Mouse (Mus musculus): ENCODE measurements around the gene Ralgapa2. TPM values are rescaled to one million over a fixed set of nuclear protein-coding genes. Genes with fewer than 3 reads are reported as not detected.

Gene Ralgapa2
- polyA plus RNA-seq, 1 experiment from 2014 or later: 8.6 TPM

DNA sequence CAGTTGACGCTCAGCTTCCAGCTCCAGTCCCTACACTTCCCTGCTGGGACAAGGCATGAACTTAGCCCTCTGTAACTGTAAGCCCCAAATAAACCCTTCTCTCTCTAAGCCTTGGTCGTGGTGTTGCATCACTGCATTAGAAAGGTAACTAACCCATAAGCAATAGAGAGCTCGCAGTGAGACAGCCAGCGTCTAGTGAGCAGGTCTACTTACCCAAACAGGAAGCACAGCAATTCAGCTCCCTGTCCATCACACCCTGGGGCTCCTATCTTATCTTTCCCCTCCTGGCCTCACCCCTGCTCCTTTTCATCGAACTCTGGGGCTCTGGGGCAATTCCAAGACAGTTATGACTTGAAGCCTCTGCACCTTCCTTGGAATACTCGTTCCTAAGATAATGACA is 13.8 kb downstream of the Ralgapa2 start:
- H3K4me3 ChIP-seq (replicated peaks): no peak overlapping the region
- no peaks in the 10 kb centered on the region for H3K36me3 ChIP-seq
- no peak for ATAC-seq (ENCODE audit: insufficient number of reproducible peaks, insufficient read depth, low FRiP score, low TSS enrichment, low read depth)
- no peaks in the 10 kb centered on the region for H3K27me3 ChIP-seq
- no peak overlapping the region for H3K9ac ChIP-seq (replicated peaks)
- no peaks in the 10 kb centered on the region for H3K9me3 ChIP-seq
- H3K27ac ChIP-seq: no peak overlapping the region
- no peak overlapping the region for H3K4me2 ChIP-seq
- 84% methylated on average over 6 of the region's 6 CpGs for WGBS
- H3K4me1 ChIP-seq (replicated peaks): peaks cover 10% of the 10 kb centered on the region

DNA sequence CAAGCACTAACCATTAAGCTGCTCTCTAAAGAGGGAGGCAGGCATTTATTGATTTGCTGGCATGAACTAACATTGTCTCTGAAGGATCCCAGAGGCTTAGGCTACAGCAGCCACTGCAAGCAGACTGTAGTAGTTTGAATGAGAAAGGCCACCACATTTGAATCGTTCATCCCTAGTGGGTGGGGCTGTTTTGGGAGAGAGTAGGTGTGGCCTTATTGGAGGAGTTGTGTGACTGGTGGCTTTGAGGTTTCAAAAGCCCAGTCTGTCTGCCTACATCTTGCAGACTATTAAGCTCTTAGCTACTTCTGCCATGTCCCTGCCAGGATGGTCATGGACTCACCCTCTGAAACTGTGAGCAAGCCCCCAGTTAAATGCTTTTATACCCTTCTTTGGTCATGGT is 15.1 kb downstream of the Ralgapa2 start:
- Histone ChIP-seq H3K9ac (replicated peaks) (no peak overlapping the region), H3K4me3 (replicated peaks) (no peak overlapping the region), H3K4me1 (replicated peaks) (no peaks in the 10 kb centered on the region), H3K9me3 (no peaks in the 10 kb centered on the region), H3K4me2 (no peak overlapping the region), H3K27me3 (no peaks in the 10 kb centered on the region), H3K36me3 (no peaks in the 10 kb centered on the region), H3K27ac (no peak overlapping the region)
- WGBS: 60% methylated on average over 1 of the region's 1 CpGs
- ATAC-seq (ENCODE audit: insufficient number of reproducible peaks, insufficient read depth, low FRiP score, low TSS enrichment, low read depth): no peak

DNA sequence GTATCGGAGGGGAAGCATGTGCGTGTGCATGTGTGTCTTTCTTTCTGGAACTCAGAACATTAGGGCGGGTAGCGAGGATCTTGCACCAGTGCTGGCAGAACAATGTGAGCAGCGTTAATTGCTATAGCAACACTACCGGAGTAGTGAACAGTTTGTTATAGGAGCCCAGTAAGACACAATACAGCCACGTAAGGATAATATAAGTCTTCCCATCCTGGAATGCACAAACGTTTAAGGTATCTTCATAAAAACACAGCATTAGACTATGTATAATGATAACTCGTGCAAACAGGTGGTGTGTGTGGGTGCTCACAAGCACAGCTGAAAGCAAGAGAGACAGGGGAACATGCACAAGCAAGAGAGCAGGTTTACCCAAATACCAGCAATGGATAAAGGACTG is 16.4 kb downstream of the Ralgapa2 start:
- Histone ChIP-seq H3K27me3 (no peaks in the 10 kb centered on the region), H3K4me1 (replicated peaks) (no peaks in the 10 kb centered on the region), H3K9ac (replicated peaks) (no peak overlapping the region), H3K4me2 (no peak overlapping the region), H3K27ac (no peak overlapping the region), H3K4me3 (replicated peaks) (no peak overlapping the region), H3K36me3 (no peaks in the 10 kb centered on the region), H3K9me3 (no peaks in the 10 kb centered on the region)
- WGBS: 88% methylated on average over 9 of the region's 9 CpGs
- ATAC-seq (ENCODE audit: insufficient number of reproducible peaks, insufficient read depth, low FRiP score, low TSS enrichment, low read depth): no peak

DNA sequence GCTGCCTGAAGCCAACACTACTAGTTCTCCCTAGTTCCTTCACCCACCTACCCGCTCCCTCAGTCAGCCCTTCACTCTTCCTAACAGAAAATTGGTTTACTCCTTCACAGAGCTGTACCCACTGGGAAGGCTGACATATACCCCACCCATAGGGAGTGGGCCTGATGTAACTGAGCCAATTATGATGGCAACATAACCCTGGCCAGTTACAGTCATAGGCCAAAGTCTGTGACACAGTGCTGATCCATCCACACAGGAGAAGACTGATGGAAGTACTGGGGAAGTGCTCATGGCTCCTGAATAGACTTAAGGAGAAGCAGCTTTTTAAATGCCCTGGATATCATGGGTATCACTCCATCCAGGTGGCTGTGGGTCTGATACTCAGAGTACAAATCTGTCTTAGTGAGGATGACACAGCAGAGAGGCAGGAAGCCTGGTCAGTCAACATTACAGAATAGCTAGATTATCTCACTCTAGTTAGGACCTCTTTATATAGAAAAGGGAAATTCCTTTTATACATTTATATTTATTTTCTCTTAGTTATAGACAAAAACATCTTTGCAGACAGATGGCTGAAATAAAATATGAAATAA is 18.7 kb downstream of the Ralgapa2 start:
- no peaks in the 10 kb centered on the region for H3K27me3 ChIP-seq
- H3K9me3 ChIP-seq: no peaks in the 10 kb centered on the region
- H3K4me2 ChIP-seq: no peak overlapping the region
- WGBS: 86% methylated on average over 1 of the region's 1 CpGs
- H3K27ac ChIP-seq: no peak overlapping the region
- ATAC-seq (ENCODE audit: insufficient number of reproducible peaks, insufficient read depth, low FRiP score, low TSS enrichment, low read depth): no peak
- H3K9ac ChIP-seq (replicated peaks): no peak overlapping the region
- no peaks in the 10 kb centered on the region for H3K36me3 ChIP-seq
- H3K4me1 ChIP-seq (replicated peaks): no peaks in the 10 kb centered on the region
- H3K4me3 ChIP-seq (replicated peaks): no peak overlapping the region

DNA sequence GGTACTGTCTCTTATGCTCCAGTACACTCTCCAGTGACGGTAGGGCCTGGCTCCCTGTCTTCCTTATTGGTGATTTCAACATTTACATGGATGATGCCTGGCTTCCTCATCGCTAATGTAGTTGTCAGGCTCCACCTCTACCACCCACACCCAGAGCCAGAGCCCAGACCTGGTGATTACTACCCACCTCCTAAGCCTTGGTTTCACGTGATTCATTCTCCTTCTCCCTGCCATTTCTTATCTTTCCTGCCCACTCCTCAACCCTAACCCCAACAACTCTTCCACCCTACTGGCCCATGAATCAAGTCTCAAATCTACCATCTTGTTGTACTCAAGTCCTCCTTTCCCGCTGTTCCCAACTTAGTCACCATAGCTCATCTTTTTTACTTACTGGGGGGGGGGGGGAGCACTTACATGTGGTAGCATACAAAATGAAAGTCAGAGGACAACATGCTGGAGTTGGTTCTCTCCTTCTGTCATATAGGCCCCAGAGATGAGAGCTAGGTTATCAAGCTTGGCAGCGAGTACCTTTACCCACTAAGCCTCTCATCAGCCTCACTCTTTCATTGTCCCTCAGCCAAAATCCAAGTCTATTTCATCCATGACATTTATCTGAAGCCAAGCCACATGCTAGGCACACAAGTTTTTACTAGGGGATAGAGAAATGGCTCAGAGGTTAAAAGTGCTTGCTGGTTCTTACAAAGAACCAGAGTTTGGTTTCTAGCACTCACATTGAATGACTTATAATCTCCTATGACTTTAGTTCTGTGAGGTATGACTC is 20.1 kb downstream of the Ralgapa2 start:
- H3K9ac ChIP-seq (replicated peaks): no peak overlapping the region
- H3K27ac ChIP-seq: no peak overlapping the region
- ATAC-seq (ENCODE audit: insufficient number of reproducible peaks, insufficient read depth, low FRiP score, low TSS enrichment, low read depth): no peak
- no peaks in the 10 kb centered on the region for H3K4me1 ChIP-seq (replicated peaks)
- no peak overlapping the region for H3K4me3 ChIP-seq (replicated peaks)
- no peaks in the 10 kb centered on the region for H3K36me3 ChIP-seq
- no peak overlapping the region for H3K4me2 ChIP-seq
- H3K9me3 ChIP-seq: no peaks in the 10 kb centered on the region
- H3K27me3 ChIP-seq: no peaks in the 10 kb centered on the region
- 95% methylated on average over 5 of the region's 5 CpGs for WGBS

DNA sequence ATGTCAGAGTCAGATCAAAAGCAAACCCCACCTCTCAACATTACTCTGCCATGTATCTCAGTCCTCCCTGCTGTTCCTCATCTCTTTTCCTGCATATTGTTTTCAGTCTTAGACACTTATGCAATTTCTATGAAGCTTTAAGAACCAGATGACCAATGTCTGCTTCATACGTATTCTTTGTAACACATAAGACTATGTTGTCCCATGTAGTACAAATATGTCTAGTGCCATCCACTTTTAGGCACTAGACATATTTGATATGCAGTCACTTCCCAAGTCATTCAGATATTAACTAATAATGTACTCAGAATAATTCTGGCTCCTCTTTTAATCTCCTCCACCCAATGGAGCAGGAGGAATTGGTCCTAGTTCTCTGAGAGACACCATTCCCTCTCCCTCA is 21.2 kb downstream of the Ralgapa2 start:
- Histone ChIP-seq H3K4me1 (replicated peaks) (no peaks in the 10 kb centered on the region), H3K27me3 (no peaks in the 10 kb centered on the region), H3K9ac (replicated peaks) (no peak overlapping the region), H3K9me3 (no peaks in the 10 kb centered on the region), H3K27ac (no peak overlapping the region), H3K4me2 (no peak overlapping the region), H3K4me3 (replicated peaks) (no peak overlapping the region), H3K36me3 (no peaks in the 10 kb centered on the region)
- 96% methylated on average over 1 of the region's 1 CpGs for WGBS
- no peak for ATAC-seq (ENCODE audit: insufficient number of reproducible peaks, insufficient read depth, low FRiP score, low TSS enrichment, low read depth)

DNA sequence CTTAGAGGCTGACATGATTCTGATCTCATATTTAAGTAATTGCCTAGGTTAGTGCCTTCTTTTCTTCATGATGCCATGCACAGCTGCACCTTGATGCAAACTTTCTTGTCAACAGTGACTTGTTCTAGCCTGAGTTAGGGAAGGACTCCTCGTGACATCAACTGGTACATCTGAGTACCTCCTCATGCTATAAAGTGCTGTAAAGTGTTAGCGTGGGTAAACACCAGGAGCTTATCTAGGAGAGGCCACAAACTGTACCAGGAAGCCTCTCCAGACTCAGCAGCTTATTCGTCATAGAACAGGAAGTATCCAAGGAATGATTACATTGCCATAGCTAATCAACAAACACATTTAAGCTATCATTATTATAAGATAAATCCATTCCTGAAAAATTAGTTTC is 23.9 kb downstream of the Ralgapa2 start:
- H3K9me3 ChIP-seq: no peaks in the 10 kb centered on the region
- H3K4me3 ChIP-seq (replicated peaks): no peak overlapping the region
- no peaks in the 10 kb centered on the region for H3K27me3 ChIP-seq
- WGBS: 92% methylated on average over 3 of the region's 3 CpGs
- no peak overlapping the region for H3K4me2 ChIP-seq
- H3K27ac ChIP-seq: no peak overlapping the region
- no peak overlapping the region for H3K9ac ChIP-seq (replicated peaks)
- ATAC-seq (ENCODE audit: insufficient number of reproducible peaks, insufficient read depth, low FRiP score, low TSS enrichment, low read depth): no peak
- no peaks in the 10 kb centered on the region for H3K36me3 ChIP-seq
- H3K4me1 ChIP-seq (replicated peaks): no peaks in the 10 kb centered on the region

DNA sequence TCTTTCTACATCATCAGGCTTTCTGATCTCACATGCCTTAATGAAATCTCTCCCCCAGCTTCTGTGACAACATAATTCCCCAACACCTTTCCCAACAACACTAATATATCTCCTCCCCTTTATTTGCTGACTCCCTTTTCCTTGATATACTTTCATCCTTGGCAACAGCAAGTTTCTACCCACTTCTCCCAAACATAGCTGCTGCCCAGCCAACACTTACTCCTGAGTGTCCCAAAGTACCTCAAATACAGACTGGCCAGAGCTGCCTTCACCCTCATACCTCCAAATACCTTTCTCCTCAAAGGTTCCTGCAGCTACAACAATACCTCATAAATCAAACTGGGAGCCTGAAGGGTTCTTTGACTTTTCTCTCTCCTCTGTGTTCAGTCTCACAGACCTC is 29.3 kb downstream of the Ralgapa2 start:
- Histone ChIP-seq H3K27me3 (no peaks in the 10 kb centered on the region), H3K9ac (replicated peaks) (no peak overlapping the region), H3K4me2 (no peak overlapping the region), H3K9me3 (no peaks in the 10 kb centered on the region), H3K4me1 (replicated peaks) (no peaks in the 10 kb centered on the region), H3K4me3 (replicated peaks) (no peak overlapping the region), H3K27ac (no peak overlapping the region), H3K36me3 (no peaks in the 10 kb centered on the region)
- no peak for ATAC-seq (ENCODE audit: insufficient number of reproducible peaks, insufficient read depth, low FRiP score, low TSS enrichment, low read depth)

DNA sequence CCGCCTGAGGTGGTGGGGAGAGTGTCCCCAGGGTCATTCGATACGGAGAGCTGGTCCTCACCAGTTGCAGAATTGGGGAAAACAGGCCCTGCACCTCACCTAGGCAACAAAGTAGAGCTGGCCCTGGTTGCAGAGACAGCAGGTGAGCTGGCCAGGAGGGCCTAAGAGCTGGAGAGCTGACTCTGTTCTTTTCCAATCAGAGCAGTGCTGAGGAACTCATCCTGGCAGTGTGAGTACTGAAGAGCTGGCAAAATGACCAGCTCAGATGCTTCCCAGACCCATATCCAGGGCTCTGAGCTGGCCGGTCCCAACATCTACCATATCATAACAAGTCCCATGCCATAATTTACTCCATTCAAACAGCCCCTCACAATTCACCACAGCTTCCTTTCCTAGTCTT is 34.7 kb downstream of the Ralgapa2 start:
- Histone ChIP-seq H3K27me3 (no peaks in the 10 kb centered on the region), H3K27ac (no peak overlapping the region), H3K9me3 (no peaks in the 10 kb centered on the region), H3K4me3 (replicated peaks) (no peak overlapping the region), H3K4me1 (replicated peaks) (peaks cover 9% of the 10 kb centered on the region), H3K36me3 (no peaks in the 10 kb centered on the region), H3K4me2 (no peak overlapping the region), H3K9ac (replicated peaks) (no peak overlapping the region)
- ATAC-seq (ENCODE audit: insufficient number of reproducible peaks, insufficient read depth, low FRiP score, low TSS enrichment, low read depth): no peak
- 89% methylated on average over 4 of the region's 4 CpGs for WGBS

DNA sequence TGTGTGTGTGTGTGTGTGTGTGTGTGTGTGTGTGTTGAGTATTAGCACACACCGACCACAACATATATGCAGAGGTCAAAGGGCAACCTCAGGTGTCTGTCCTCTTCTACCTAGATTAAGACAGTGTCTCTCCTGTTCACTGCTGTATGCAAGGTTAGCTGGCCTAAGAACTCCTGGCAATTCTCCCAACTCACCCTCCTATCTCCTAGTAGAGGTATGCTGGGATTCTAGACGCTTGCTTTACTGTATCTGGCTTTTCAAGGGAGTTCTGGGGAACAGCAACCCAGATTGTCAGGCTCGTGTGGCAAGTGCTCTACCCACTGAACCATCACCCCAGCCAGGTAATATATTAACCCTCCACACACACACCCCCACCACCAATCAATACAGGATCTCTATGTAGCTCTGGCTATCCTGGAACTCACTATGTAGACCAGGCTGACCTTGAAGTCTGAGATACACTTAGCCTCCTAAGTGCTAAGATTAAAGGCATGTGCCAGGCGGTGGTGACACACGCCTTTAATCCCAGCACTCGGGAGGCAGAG is 35.6 kb downstream of the Ralgapa2 start:
- no peak for ATAC-seq (ENCODE audit: insufficient number of reproducible peaks, insufficient read depth, low FRiP score, low TSS enrichment, low read depth)
- Histone ChIP-seq H3K27me3 (no peaks in the 10 kb centered on the region), H3K9me3 (no peaks in the 10 kb centered on the region), H3K36me3 (no peaks in the 10 kb centered on the region), H3K27ac (no peak overlapping the region), H3K9ac (replicated peaks) (no peak overlapping the region), H3K4me1 (replicated peaks) (peaks cover 19% of the 10 kb centered on the region), H3K4me2 (no peak overlapping the region), H3K4me3 (replicated peaks) (no peak overlapping the region)
- 83% methylated on average over 6 of the region's 6 CpGs for WGBS

DNA sequence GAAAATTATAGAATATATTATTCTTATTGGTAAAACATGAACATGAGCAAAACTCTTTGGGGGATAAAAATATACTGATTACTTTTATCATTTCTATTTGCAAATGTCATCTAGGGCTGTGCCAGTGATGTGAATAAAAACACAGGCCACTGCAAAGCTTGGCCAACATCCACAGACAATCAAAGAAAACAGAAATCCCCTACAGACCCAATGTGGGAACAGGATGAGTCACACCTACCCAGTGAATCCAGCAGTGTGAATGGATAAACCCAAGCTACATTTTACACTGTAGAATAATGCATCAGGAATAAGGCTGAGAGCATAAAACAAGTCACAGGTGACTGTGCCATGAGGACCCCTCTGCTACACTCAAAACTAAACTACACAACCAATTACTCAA is 36.1 kb downstream of the Ralgapa2 start:
- Histone ChIP-seq H3K27ac (no peak overlapping the region), H3K9me3 (no peaks in the 10 kb centered on the region)

DNA sequence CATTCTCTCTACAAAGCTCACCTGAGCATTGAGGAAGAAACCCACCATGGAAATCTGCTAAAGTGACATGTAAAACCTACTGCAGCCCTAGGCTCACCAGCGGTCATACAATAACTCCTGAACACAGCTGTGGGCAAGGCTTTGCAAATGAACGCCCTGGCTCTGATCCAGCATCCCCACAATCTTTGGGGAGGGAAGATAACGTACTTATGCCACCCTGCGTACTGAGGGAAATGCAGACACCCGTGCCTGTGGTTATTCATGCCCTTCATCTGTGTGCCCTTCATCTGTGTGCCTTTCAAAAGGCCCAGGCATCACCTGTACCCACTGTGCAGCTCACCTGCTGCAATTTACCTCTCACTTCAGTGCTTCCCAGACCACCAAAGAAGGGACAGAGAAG is 41.2 kb downstream of the Ralgapa2 start:
- 73% methylated on average over 5 of the region's 5 CpGs for WGBS
- Histone ChIP-seq H3K27ac (no peak overlapping the region), H3K4me2 (no peak overlapping the region), H3K4me1 (replicated peaks) (peaks cover 26% of the 10 kb centered on the region), H3K9ac (replicated peaks) (no peak overlapping the region), H3K9me3 (no peaks in the 10 kb centered on the region), H3K36me3 (no peaks in the 10 kb centered on the region), H3K4me3 (replicated peaks) (no peak overlapping the region), H3K27me3 (no peaks in the 10 kb centered on the region)
- no peak for ATAC-seq (ENCODE audit: insufficient number of reproducible peaks, insufficient read depth, low FRiP score, low TSS enrichment, low read depth)

More for the DNA sequence above, 36.1 kb downstream of the Ralgapa2 start:
- ATAC-seq (ENCODE audit: insufficient number of reproducible peaks, insufficient read depth, low FRiP score, low TSS enrichment, low read depth): no peak
- Histone ChIP-seq H3K4me3 (replicated peaks) (no peak overlapping the region), H3K4me1 (replicated peaks) (peaks cover 24% of the 10 kb centered on the region), H3K9ac (replicated peaks) (no peak overlapping the region), H3K4me2 (no peak overlapping the region), H3K36me3 (no peaks in the 10 kb centered on the region), H3K27me3 (no peaks in the 10 kb centered on the region)

Measured in limb, embryonic 12.5 days (tissue).